Mouse (Mus musculus): ENCODE measurements around the gene Tnnc2.

The Tnnc2 gene

DNA sequence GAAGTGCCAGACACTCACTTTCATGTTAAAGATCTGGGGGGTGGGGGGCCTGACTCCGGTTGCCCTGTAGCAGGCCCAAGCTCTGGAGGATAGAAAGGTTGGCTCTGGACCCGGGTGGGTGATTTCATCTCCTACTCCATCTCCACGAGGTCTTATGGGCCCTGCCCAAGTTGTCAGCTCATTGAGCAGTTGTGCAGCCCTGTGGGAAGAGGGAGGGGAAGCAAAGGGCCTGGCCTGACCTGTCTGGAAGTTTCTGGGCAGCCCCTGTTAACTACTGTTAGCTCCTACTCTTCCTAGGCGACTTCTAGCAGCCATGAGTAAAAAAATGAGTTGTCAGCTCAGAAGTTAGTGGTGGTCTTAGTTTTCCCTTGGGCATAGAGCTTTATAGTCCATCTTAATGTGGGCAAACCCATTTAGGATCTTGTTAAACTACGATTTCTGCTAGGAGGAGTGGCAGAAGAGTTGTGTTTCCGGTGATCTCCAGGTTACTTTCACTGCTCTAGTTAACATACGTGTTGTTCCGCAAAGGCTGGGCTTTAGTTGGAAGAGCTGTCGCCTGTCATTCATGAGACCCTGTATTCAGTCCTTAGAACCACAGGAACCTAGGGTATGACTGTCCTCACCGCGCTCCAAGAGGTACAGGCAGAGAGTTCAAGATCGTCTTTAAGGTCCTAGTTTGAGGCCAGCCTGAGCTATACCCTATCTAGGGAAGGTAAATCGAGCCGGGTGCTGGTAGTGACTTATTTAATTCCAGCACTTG lies 6.4 kb downstream of the Tnnc2 start:
- no peak for DNase-seq (ENCODE audit: low spot score in 2 of 2)

DNA sequence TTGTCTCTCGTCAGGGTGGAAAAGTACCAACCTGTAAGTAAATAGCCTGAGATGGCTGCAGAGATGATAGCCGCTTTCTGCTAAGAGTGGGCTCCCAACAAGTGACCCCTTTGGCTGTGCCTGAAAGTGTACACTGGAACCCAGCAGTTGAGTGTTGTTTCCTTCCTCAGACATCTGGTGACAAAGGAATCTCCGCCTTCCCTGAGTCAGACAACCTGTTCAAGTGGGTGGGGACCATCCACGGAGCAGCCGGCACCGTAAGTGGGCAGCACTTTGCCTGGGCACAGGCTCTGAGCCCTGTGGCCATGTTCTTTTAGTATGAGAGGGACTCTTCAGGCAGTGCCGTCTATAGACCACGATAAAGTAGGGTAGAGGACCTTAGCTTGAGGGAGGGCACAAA lies 8.6 kb downstream of the Tnnc2 start:
- no peak for DNase-seq (ENCODE audit: low spot score in 2 of 2)

DNA sequence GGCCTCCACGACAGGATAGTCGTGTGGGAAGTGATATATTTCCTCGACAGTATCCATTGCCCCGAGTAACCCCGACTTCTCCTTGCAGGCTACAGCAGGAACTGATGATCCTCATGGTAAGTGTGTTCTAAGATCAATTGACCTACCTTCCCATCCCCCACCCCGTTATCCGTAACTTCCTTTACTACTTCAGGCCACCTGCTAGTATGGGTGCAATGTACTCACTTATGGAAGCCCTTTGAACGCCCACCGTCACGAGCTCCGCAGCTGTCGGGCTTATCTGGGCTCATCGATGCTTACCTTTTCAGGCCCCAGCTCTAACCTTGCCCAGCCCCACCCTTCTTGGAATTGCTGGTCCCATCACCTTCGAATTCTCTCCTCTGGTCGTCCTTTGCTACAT lies 9.5 kb downstream of the Tnnc2 start:
- no peak for DNase-seq (ENCODE audit: low spot score in 2 of 2)

DNA sequence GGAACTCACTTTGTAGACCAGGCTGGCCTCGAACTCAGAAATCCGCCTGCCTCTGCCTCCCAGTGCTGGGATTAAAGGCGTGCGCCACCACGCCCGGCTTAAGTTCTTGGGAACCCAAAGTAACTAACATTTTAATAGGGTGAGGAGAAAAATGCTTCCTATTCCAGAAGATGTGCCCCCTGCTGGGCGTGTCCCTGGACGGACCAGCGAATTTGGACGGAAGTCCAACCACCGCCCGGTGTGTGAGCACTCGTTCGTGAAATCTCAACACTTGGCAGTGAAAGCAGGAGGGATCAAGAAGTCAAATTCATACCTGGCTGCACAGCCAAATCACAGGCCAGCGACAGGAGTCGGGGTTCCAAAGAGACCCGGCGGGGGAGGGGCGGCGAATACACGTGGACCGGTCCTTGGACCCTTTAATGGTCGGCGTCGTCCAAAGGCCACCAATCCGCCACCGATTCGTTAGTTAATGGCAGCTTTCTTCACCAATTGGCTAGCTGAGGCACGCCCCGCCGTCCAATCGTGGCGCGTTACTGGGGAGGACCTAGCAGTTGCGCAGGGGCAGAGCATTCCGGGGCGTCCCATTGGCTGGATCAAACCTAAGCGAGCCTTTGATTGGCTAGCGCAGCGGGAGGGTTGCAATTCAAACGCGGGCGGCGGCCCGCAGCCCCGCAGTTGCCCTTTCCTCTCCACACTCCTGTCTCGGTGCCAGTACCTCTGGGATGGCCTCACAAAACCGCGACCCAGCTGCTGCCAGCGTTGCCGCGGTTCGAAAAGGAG lies 10.3 kb downstream of the Tnnc2 start, which contains the start of gene Ube2c:
Gene Ube2c, plus strand, starts transcription at position 641 of the 780 bp plus-strand sequence.
- peak; percentile 97 to 99 for DNase-seq (ENCODE audit: low spot score in 2 of 2)

DNA sequence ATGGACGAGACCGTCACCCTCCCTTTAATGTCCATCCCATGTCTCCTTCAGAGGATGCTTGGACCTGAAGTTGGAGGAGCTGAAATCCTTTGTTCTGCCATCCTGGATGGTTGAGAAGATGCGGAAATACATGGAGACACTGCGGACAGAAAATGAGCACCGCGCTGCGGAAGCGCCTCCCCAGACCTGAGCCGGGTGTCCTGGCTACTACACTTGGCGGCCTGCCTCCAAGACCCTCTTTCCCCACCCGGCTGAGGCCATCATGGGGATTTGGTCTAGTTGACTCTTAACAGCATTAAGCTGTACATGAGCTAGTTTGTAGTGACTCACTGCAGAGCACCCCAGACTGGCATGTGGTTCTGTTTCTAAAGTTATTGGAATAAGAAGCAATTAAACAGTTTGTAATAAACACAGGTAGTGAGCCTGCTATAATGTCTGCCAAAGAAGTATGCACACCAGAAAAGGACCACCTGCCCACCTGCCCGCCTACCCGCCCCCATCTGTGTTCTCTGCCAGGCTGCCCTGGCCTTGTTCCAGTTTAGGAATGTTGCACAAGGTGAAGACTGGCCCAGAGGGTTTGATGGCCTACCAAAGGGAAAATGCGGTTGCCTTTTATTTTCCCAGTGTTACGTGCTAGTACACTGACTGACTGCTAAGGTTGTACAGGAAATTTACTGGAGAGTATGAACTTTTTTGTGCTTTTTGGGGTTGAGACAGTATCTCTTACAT lies 11.8 kb downstream of the Tnnc2 start:
- DNase-seq (ENCODE audit: low spot score in 2 of 2): no peak

DNA sequence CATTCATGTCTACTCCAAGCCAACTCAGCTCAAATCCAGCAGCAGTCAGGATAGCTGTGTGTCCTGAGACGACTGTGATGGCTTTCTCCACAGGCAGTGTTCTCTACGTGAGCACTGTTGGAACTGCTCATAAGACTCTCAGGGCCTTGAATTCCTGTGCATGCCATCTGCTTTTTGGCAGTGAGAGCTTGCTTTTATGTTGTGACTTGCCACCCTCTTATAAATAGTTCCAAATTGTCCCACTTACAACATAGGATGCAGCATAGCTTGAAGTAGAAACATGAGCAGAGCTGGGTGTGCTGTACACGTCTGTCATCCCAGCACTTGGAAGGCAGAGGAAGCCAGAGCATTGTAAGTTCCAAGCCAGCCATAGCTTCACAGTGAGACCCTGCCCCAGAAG lies 13.9 kb downstream of the Tnnc2 start:
- peak in 1 of 2 experiments; percentile 35 for DNase-seq (ENCODE audit: low spot score in 2 of 2)

DNA sequence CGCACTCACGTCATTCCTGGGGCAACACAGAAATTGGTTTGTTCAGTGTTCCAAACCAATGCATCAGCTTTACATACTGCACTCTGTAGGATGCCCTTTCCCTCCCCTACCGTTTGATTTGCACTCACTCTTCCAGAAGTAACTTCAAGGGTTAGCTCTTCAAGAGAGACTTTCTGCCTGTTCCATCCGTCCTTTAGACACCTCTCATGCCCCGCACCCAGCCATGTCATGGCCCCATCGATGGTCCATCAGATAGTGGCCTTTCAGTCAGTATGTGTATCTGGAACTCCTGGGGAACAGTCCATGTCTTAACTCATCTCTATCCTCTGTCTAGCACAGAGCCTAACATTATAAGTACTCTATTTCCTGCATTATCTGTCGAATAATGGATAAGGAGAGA lies 17.2 kb downstream of the Tnnc2 start:
- DNase-seq (ENCODE audit: low spot score in 2 of 2): no peak

DNA sequence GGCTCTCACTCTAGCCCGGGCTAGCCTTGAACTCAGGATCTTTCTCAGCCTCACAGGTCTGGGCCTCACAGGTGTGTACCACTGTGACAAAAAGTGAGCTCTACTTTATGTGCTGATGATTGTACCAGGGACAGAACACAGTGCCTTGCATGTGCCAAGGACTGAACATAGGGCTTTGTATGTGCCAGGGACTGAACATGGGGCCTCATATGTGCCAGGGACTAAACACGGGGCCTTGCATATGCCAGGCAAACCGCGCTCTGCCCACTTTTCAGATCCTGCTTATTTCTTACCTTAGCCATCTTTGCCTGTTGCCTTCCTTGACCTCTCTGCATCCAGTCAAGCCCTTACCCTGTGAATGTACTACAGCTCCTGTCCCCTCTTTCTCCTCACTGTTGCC lies 17.8 kb downstream of the Tnnc2 start:
- DNase-seq (ENCODE audit: low spot score in 2 of 2): no peak

DNA sequence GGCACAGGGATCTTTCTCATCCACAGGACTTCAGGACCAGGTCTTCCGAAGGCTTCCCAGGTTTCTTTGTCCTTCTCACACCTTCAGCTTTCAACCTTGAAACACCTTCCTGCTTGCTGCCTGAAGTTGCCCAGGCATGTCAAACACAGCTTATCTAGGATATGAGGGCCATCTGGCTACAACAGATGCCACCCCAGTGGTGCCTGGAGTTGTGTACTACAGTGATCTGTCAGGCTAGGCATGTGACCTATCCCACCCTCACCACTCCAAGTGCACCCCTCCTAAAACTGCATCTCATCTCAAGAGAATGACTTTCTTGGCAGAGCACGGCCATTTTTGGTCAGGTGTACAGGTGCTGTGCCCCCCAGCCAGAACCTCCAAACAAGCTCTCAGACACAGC lies 18.3 kb downstream of the Tnnc2 start:
- no peak for DNase-seq (ENCODE audit: low spot score in 2 of 2)

DNA sequence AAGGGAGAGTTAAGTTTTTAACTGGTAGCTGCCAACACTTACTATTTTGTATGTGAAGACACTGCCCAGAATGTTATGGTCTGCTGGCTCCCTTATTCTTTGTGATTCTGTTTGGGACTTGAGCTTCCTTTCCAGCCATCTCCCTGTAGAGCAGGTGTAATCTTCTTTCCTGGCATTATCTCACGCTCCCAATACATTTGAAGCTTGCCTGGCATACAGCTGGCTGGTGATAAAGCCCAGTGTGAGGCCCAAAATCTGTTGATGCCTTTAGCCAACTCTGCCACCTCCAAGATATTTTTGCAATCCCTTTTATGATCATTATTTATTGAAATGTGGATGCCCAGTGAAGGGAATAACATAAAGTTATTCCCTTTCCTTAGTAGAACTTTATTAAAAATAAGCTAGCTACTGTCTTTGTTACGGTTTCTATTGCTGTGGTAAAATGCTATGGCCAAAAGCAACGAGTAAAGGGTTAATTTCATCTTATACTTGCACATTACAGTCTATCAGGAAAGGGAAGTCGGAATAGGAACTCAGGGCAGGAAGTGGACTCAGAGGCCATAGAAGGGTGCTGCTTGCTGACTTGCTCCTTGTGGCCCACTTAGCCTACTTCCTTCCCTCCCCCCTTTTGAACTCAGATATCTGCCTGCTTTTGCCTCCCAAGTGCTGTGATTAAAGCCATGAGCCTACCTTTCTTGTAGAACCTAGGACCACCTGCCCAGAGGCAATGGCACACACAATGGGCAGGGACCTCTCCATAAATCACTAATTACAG lies 19.5 kb downstream of the Tnnc2 start:
- DNase-seq (ENCODE audit: low spot score in 2 of 2): no peak

DNA sequence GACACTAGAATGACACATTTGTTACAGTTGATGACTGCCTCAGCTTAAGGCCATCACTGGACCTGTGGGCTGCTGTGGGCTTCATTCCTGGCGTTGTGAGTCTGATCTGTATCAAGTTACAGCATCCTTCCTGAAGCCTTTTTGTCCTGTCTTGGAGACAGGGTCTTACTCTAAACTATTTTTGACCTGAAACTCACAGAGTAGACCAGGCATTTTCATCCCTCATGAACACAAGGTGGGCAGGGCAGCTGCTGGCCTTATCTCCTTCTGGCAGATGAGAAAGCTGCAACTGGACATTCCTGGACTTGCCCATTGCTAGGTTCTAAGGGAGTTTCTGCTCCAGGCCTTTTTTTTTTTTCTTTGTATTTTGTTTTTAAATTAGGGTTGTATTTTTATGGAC lies 21.1 kb downstream of the Tnnc2 start:
- DNase-seq (ENCODE audit: low spot score in 2 of 2): no peak

DNA sequence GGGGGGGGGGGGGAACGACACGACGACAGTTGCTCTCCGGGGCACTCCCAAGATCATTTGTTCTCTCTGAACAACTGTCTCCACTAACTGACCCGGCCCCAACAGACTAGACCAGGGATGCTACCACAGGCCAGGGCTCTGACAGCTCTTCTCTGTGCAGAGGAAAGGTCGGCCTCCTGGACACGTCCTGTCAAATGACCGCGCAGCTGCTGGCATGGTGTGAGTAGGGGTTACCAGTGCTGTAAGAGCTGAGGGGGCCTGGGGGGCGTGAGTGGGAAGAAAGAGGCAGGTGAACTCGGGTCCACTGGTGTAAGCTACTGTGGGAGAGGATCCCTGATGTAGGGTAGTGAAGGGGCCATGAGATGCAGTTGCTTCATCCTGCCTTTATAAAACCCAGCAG lies 21.9 kb downstream of the Tnnc2 start:
- no peak for DNase-seq (ENCODE audit: low spot score in 2 of 2)

DNA sequence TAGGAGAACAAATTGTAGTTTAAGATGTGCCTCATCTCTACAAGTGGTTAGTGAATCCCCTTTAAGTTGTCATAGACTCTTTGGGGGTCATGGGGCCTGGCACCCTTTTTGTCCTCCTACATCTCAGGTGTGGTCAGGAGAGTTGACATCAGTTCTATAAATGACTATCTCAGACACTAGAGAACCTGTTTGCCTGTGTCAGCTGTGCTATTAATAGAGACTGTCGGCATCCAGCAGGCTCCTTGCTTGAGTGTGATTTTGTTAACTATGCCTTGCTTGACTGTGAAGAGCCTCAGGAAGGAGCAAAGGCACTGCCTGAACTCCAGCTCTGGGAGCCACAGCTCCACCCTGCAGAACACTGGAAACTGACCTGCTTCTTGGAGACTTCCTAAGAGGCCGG lies 25.0 kb downstream of the Tnnc2 start:
- no peak for DNase-seq (ENCODE audit: low spot score in 2 of 2)

DNA sequence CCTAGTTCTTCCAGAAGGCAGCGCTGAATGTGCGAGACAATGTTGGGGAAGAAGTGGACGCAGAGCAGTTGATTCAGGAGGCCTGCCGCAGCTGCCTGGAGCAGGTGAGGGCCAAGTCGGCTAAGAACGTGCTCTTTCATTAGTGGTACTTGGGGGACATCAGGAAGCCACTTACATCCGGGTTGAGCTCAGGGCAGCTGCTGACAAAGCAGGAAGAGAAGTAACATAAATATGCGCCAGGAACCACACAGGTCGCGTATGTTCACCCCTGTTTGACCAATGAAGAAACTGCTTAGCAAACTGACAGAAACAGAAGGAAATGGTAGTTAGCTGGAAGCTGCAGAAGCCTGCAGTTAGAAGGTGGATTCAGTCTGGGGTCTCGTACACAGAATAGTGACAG lies 25.7 kb downstream of the Tnnc2 start:
- no peak for DNase-seq (ENCODE audit: low spot score in 2 of 2)

DNA sequence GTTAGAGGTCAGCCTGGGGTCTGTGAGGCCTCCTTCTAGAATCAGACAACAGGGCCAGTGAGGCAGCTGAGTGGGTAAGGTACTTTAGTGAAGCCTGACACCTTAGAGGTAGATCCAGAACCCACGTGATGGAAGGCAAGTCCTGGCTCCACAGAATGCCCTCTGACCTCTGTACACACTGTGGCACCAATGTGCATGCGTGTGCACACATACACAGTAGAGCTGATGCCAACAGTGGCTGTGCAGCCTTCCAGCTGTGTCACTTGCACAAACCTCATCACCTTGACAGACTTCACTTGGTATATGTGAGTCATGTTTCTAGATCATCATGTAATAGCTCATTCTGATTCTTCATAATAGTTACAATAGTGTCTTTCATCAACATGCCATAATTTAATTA lies 27.3 kb downstream of the Tnnc2 start:
- no peak for DNase-seq (ENCODE audit: low spot score in 2 of 2)

DNA sequence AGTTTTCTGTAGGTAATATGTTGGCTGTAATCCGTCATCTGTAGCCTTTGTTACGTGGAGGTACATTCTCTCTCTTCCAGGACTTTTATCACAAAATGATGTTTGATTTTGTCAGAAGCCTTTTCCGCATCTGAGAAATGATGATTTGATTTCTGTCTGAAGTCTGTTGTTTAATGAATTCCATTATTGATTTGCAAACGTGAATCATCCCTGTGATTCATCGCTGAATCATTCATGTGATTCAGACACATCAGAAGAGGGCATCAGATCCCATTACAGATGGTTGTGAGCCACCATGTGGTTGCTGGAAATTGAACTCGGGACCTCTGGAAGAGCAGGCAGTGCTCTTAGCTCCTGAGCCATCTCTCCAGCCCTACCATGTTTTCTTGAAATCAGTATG lies 30.8 kb downstream of the Tnnc2 start:
- DNase-seq (ENCODE audit: low spot score in 2 of 2): no peak

DNA sequence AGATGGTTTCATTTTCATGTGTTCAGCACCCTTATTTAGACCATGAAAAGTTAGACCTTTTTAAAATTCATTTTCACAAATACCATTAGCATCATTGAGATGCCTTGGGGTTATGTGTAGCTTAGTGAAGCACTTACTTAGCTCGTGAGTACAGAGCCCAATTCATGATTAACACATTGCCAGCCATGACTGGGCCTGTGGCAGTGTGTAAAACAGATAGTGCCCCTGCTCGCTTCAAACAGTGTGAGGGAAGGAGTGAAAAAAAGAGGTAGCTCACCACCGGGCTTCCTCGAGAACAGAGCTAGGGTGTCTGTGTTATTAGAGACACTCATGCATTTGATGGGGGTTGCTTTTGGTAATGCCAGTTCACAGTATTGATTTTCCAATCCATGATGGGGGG lies 31.6 kb downstream of the Tnnc2 start:
- DNase-seq (ENCODE audit: low spot score in 2 of 2): no peak

DNA sequence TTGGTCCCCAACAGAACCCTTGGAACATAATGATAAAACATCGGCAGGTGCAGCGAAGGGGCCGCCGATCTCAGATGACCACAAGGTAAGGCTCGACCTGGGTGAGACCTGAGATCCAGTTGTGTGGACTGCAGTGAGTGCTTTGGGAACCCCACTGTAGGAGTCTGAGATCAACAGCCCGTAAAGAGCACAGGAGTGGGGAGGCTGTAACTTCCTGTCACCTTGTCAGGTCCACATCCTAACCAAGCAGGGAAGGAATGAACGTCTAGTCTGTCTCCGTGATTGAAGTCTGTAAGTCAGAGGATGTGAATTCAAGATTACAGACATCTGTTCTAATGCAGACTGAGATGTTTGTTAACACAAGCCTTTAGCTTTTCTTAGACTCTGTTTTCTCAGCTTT lies 33.1 kb downstream of the Tnnc2 start:
- no peak for DNase-seq (ENCODE audit: low spot score in 2 of 2)

DNA sequence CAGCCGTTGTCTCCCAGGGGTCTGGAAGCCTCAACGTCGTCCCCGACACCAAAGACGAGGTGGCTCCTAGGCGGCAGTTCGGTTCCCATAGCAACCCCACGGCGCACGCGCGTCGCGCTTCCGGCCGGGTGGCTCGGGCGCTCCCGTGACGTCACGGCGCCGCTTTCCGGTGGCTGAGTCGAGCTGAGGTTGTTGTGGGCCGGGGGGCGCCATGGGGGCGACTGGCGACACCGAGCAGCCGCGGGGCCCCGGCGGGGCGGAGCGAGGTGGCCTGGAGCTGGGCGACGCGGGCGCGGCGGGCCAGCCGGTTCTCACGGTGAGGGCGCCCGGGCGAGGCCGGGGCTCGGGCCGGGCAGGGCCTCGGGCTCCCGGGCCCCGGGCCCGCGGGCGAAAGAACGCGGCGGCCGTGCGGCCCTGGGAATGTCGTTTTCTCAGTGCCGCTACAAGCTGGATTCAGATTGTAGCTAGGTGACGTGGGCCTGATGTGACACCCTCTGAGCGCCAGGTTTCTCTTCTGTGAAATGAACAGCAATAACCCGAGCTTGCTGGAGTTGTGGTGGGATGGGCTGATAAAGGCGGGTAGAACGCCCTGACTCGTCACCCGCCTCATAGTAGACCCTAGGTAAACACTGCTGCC lies 33.8 kb downstream of the Tnnc2 start, which contains the start of the genes Wfdc3 and Dnttip1:
Gene Wfdc3, minus strand, starts transcription at position 89 of the 637 bp plus-strand sequence.
Gene Dnttip1, plus strand, starts transcription at position 141 of the 637 bp plus-strand sequence.
- peak; percentile 94 to 95 for DNase-seq (ENCODE audit: low spot score in 2 of 2)

DNA sequence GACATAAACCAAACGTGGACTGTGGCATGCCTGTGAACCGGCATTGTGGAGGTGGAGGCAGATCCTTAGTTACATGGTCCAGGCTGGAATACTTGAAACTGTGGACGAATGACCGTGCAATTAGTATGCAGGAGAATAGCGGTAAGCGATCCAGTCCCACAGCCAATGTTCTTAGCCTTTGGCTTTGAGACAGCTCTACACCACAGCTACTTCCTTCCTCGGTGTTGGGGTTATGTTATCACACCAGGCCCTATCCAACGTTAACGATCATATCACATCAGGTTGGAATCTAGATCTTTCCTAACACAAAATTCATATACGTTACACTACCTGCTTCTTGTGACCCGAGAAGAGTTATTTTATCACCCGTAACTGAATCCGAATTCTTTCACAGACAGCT lies 34.8 kb downstream of the Tnnc2 start:
- no peak for DNase-seq (ENCODE audit: low spot score in 2 of 2)

DNA sequence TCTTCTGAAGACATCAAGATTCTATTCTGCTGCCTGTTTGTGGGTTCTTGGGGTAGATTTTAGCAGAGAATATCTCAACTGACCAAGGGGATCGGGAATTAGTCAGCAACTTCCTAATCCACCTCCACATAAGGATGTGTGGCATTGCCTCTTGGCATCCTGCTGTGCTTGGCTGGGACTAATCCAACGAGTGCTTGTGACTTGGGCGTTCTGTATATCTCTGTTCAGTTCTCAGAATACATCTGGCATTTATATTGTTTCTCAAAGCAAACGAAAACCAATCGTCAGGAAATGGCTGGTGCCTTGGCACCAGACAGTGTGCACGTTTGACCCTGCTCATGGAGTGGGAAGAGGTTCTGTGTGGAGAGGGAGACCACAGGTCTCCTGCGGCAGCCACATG lies 39.9 kb downstream of the Tnnc2 start:
- peak in 1 of 2 experiments; percentile 32 for DNase-seq (ENCODE audit: low spot score in 2 of 2)
